Mouse (Mus musculus) heart, embryonic 14.5 days (tissue): Measurements from ENCODE around the gene Ap4s1. TPM values are rescaled to one million over a fixed set of nuclear protein-coding genes. Genes with fewer than 3 reads are reported as not detected.

Experiments used
- ATAC-seq: fragments of 200-750 bp; cut with Nextera tagmentation; 2 replicates; pipeline ENCODE4 v1.8.0; 2017; ENCODE audit warnings: low read depth, moderate TSS enrichment; ENCODE audit not compliant: insufficient number of reproducible peaks, insufficient read depth, low FRiP score
- H3K27ac ChIP-seq, 2 experiments: fragments of 200-500 bp in 1 of 2; fragments of 300-500 bp in 1 of 2; sonication (generic) in 1 of 2; replicated peaks in 1 of 2; 2 replicates each; pipeline ENCODE4 v1.5.1; 2012 to 2014; ENCODE audit warnings: low read depth in 2 of 2, low read length in 2 of 2, control low read depth in 1 of 2, mild to moderate bottlenecking in 1 of 2, mixed read lengths in 1 of 2; ENCODE audit not compliant: control insufficient read depth in 1 of 2, insufficient read depth in 1 of 2
- H3K27me3 ChIP-seq: fragments of 300-500 bp; sonication (generic); 2 replicates; pipeline ENCODE4 v1.6.1; 2014; ENCODE audit warnings: mild to moderate bottlenecking, low read length, control low read depth; ENCODE audit not compliant: control insufficient read depth, insufficient read depth
- H3K36me3 ChIP-seq: fragments of 300-500 bp; sonication (generic); 2 replicates; pipeline ENCODE4 v1.6.1; 2014; ENCODE audit warnings: mild to moderate bottlenecking, control low read depth, low read length, mixed read lengths; ENCODE audit not compliant: control insufficient read depth, insufficient read depth
- H3K4me1 ChIP-seq, 2 experiments: fragments of 200-500 bp in 1 of 2; fragments of 300-500 bp in 1 of 2; sonication (generic) in 1 of 2; 2 replicates each; pipeline ENCODE4 v1.6.1; 2012 to 2014; ENCODE audit warnings: low read length in 2 of 2, control low read depth in 1 of 2, mixed read lengths in 1 of 2; ENCODE audit not compliant: control insufficient read depth in 2 of 2, insufficient read depth in 2 of 2
- H3K4me2 ChIP-seq: fragments of 300-500 bp; sonication (generic); 2 replicates; pipeline ENCODE4 v1.6.1; 2014; ENCODE audit warnings: mild to moderate bottlenecking, low read length
- H3K4me3 ChIP-seq, 2 experiments: fragments of 200-500 bp in 1 of 2; fragments of 300-500 bp in 1 of 2; sonication (generic) in 1 of 2; 2 replicates each; pipeline ENCODE4 v1.5.1; 2012 to 2014; ENCODE audit warnings: low read length in 2 of 2, mild to moderate bottlenecking in 2 of 2, control low read depth in 1 of 2, low read depth in 1 of 2, moderate library complexity in 1 of 2; ENCODE audit not compliant: control insufficient read depth in 1 of 2, insufficient read depth in 1 of 2
- H3K9ac ChIP-seq: fragments of 300-500 bp; sonication (generic); 2 replicates; pipeline ENCODE4 v1.6.1; 2014; ENCODE audit warnings: mild to moderate bottlenecking, low read length
- H3K9me3 ChIP-seq: fragments of 300-500 bp; sonication (generic); 2 replicates; pipeline ENCODE4 v1.6.1; 2016; ENCODE audit warnings: low read length, control low read depth; ENCODE audit not compliant: control insufficient read depth
- WGBS: fragments of 180-500 bp; shearing (Covaris S2); extraction: QIAGEN DNeasy Blood & Tissue Kit; methylation state at CpG from one replicate; pipeline ENCODE4 v1.1.7; 2014; 5-methylcytosine and 5-hydroxymethylcytosine counted together
- polyA plus RNA-seq: library from polyadenylated mRNA; unstranded; fragments of >200 nt; fragmentation: Nextera tagmentation; extraction: Ambion mirVana; gene quantifications from 2 replicates; pipeline ENCODE4 v1.2.1, GENCODE M21; 2014

The Ap4s1 gene
- polyA plus RNA-seq, 1 experiment from 2014 or later: 42.0 TPM

GRCm38 (mm10) chr12:51736807-51737206, 46.0 kb downstream of the Ap4s1 start:
- H3K9ac ChIP-seq: no peak overlapping the region
- ATAC-seq: no peak
- no peaks in the 10 kb centered on the region for H3K9me3 ChIP-seq
- no peaks in the 10 kb centered on the region for H3K36me3 ChIP-seq
- H3K4me1 ChIP-seq: peaks cover 19 to 22% of the 10 kb centered on the region in 2 experiments
- H3K27me3 ChIP-seq: no peaks in the 10 kb centered on the region
- H3K4me2 ChIP-seq: no peak overlapping the region
- H3K27ac ChIP-seq: peak overlapping the region in 1 of 2 experiments; percentile 73; a peak in 2 of 4 replicates
- H3K4me3 ChIP-seq: no peak overlapping the region
- 90% methylated on average over 1 of the region's 1 CpGs for WGBS

GRCm38 (mm10) chr12:51741690-51742089, 50.9 kb downstream of the Ap4s1 start:
- peaks cover 39% of the 10 kb centered on the region for H3K36me3 ChIP-seq
- H3K4me3 ChIP-seq: no peak overlapping the region
- no peaks in the 10 kb centered on the region for H3K27me3 ChIP-seq
- 82% methylated on average over 6 of the region's 6 CpGs for WGBS
- H3K27ac ChIP-seq: no peak overlapping the region
- H3K4me1 ChIP-seq: peaks cover 2 to 6% of the 10 kb centered on the region in 2 experiments; a peak in 3 of 4 replicates
- no peak for ATAC-seq
- no peak overlapping the region for H3K9ac ChIP-seq
- no peak overlapping the region for H3K4me2 ChIP-seq
- no peaks in the 10 kb centered on the region for H3K9me3 ChIP-seq

GRCm38 (mm10) chr12:51744957-51745356, 54.1 kb downstream of the Ap4s1 start:
- 54% methylated on average over 6 of the region's 6 CpGs for WGBS
- H3K9ac ChIP-seq: no peak overlapping the region
- no peak overlapping the region for H3K4me3 ChIP-seq
- no peak overlapping the region for H3K4me2 ChIP-seq
- no peak for ATAC-seq
- no peak overlapping the region for H3K27ac ChIP-seq
- H3K36me3 ChIP-seq: peaks cover 70% of the 10 kb centered on the region
- no peaks in the 10 kb centered on the region for H3K9me3 ChIP-seq
- H3K27me3 ChIP-seq: no peaks in the 10 kb centered on the region
- no peaks in the 10 kb centered on the region for H3K4me1 ChIP-seq

GRCm38 (mm10) chr12:51747348-51747747, 56.5 kb downstream of the Ap4s1 start:
- Histone ChIP-seq H3K4me2 (no peak overlapping the region), H3K4me3 (no peak overlapping the region), H3K9ac (no peak overlapping the region), H3K27ac (no peak overlapping the region), H3K9me3 (no peaks in the 10 kb centered on the region), H3K27me3 (no peaks in the 10 kb centered on the region), H3K36me3 (peaks cover 93% of the 10 kb centered on the region), H3K4me1 (no peaks in the 10 kb centered on the region)
- ATAC-seq: no peak
- WGBS: 91% methylated on average over 2 of the region's 2 CpGs

- peaks cover 89% of the 10 kb centered on the region for H3K36me3 ChIP-seq
- H3K27ac ChIP-seq: no peak overlapping the region
- H3K4me2 ChIP-seq: no peak overlapping the region
- no peaks in the 10 kb centered on the region for H3K4me1 ChIP-seq
- H3K9me3 ChIP-seq: no peaks in the 10 kb centered on the region
- H3K27me3 ChIP-seq: no peaks in the 10 kb centered on the region
- no peak for ATAC-seq
- H3K9ac ChIP-seq: no peak overlapping the region
- no peak overlapping the region for H3K4me3 ChIP-seq
- WGBS: 97% methylated on average over 12 of the region's 12 CpGs
These were observed 65.2 kb downstream of the Ap4s1 start for GRCm38 (mm10) chr12:51755938-51756598.

- Histone ChIP-seq H3K9me3 (no peaks in the 10 kb centered on the region), H3K27ac (no peak overlapping the region), H3K27me3 (no peaks in the 10 kb centered on the region), H3K4me1 (no peaks in the 10 kb centered on the region), H3K4me3 (no peak overlapping the region), H3K9ac (no peak overlapping the region), H3K4me2 (no peak overlapping the region), H3K36me3 (peaks cover 89% of the 10 kb centered on the region)
- ATAC-seq: no peak
These were observed 65.7 kb downstream of the Ap4s1 start for GRCm38 (mm10) chr12:51756599-51756961.

- peaks cover 88% of the 10 kb centered on the region for H3K36me3 ChIP-seq
- no peak overlapping the region for H3K4me3 ChIP-seq
- H3K9me3 ChIP-seq: no peaks in the 10 kb centered on the region
- H3K4me2 ChIP-seq: no peak overlapping the region
- no peak overlapping the region for H3K27ac ChIP-seq
- H3K27me3 ChIP-seq: no peaks in the 10 kb centered on the region
- no peak for ATAC-seq
- WGBS: 88% methylated on average over 3 of the region's 3 CpGs
- H3K9ac ChIP-seq: no peak overlapping the region
- H3K4me1 ChIP-seq: no peaks in the 10 kb centered on the region
These were observed 68.5 kb downstream of the Ap4s1 start for GRCm38 (mm10) chr12:51759374-51759773.

- Histone ChIP-seq H3K27me3 (no peaks in the 10 kb centered on the region), H3K9me3 (no peaks in the 10 kb centered on the region), H3K36me3 (peaks cover 83% of the 10 kb centered on the region), H3K4me3 (no peak overlapping the region), H3K27ac (no peak overlapping the region), H3K4me1 (peaks cover 0 to 5% of the 10 kb centered on the region in 2 experiments; a peak in 1 of 4 replicates), H3K4me2 (no peak overlapping the region), H3K9ac (no peak overlapping the region)
- WGBS: 88% methylated on average over 4 of the region's 4 CpGs
- no peak for ATAC-seq
These were observed 76.6 kb downstream of the Ap4s1 start for GRCm38 (mm10) chr12:51767454-51767853.
